Mouse (Mus musculus) gastrocnemius, postnatal 36 days (tissue): ENCODE measurements around the gene Gm13871. TPM values are rescaled to one million over a fixed set of nuclear protein-coding genes. Genes with fewer than 3 reads are reported as not detected.
"Not testable (repeated sequence)": the region's sequence is repeated elsewhere in the genome, so short reads cannot be mapped to it uniquely, and the experiment has no call there.

ENCODE experiments used
- DNase-seq, 2 experiments: peaks; one replicate each; pipeline ENCODE4 v3.0.0; 2022
- intact Hi-C: fragments of 180-260 bp; cut with DNase I; formaldehyde crosslinking; loops from one replicate; pipeline ENCODE4 v1.15.1; 2025
- long read RNA-seq, 2 experiments: library from polyadenylated mRNA; stranded (forward); transcript quantifications; one replicate each; pipeline ENCODE4 v2.0.0; 2021
- total RNA-seq, 2 experiments: library from RNA; stranded (reverse); gene quantifications; 2 replicates each; pipeline ENCODE4 v1.2.3; 2021

Gm13871 gene
- total RNA-seq: not detected
- long read RNA-seq, experiment 1: 0 reads
- long read RNA-seq, experiment 2: 0 reads

- intact Hi-C loops, DNase-seq: not testable (repeated sequence)
These were observed at the start of gene Gm13871 for GRCm38 (mm10) chr4:73905853-73906252. Gene Gm13871, minus strand, starts transcription at chr4:73905953.

- no peak for DNase-seq
These were observed 44.7 kb upstream of the Gm13871 start, which contains the start of gene 2310002L09Rik for GRCm38 (mm10) chr4:73950375-73950896. Gene 2310002L09Rik, minus strand, starts transcription at chr4:73950846.

GRCm38 (mm10) chr4:73920660-73921059 is 14.9 kb upstream of the Gm13871 start, which contains the start of gene Gm11756:
Gene Gm11756, minus strand, starts transcription at chr4:73920760.
- DNase-seq, intact Hi-C loops: not testable (repeated sequence)

More at GRCm38 (mm10) chr4:73950375-73950896, 44.7 kb upstream of the Gm13871 start, which contains the start of gene 2310002L09Rik:
- intact Hi-C loops: no loop called here

- DNase-seq, intact Hi-C loops: not testable (repeated sequence)
These were observed 14.7 kb downstream of the Gm13871 start, which contains the start of gene Gm11757 for GRCm38 (mm10) chr4:73891012-73891411. Gene Gm11757, minus strand, starts transcription at chr4:73891112.

- DNase-seq, intact Hi-C loops: not testable (repeated sequence)
These were observed 29.6 kb downstream of the Gm13871 start, which contains the start of gene Gm11758 for GRCm38 (mm10) chr4:73876166-73876565. Gene Gm11758, minus strand, starts transcription at chr4:73876266.

Other genes starting within 250 kb of the Gm13871 start
- gene Gm11239, start 237.6 kb downstream of the Gm13871 start, total RNA-seq: not detected
- gene Gm428, start 222.4 kb downstream of the Gm13871 start, total RNA-seq: not detected
- not detected for gene Rasef, start 115.0 kb downstream of the Gm13871 start, total RNA-seq
- not detected for gene Gm11758, start 29.7 kb downstream of the Gm13871 start, total RNA-seq
- gene Gm11757, start 14.8 kb downstream of the Gm13871 start, total RNA-seq: not detected
- 1 to 10 TPM in 1 of 2 experiments, under 1 TPM in 1; 0.84 to 1.1 TPM for gene Gm11756, start 14.8 kb upstream of the Gm13871 start, total RNA-seq
- gene 2310002L09Rik, start 44.9 kb upstream of the Gm13871 start, total RNA-seq: 100 to 1,000 TPM in 1 of 2 experiments, 10 to 100 TPM in 1; 85.8 to 106 TPM
- under 1 TPM; 0.22 to 0.31 TPM for gene Frmd3, start 107.5 kb upstream of the Gm13871 start, total RNA-seq